Mouse (Mus musculus): ENCODE data around the gene Ccl5.

Ccl5 gene

DNA sequence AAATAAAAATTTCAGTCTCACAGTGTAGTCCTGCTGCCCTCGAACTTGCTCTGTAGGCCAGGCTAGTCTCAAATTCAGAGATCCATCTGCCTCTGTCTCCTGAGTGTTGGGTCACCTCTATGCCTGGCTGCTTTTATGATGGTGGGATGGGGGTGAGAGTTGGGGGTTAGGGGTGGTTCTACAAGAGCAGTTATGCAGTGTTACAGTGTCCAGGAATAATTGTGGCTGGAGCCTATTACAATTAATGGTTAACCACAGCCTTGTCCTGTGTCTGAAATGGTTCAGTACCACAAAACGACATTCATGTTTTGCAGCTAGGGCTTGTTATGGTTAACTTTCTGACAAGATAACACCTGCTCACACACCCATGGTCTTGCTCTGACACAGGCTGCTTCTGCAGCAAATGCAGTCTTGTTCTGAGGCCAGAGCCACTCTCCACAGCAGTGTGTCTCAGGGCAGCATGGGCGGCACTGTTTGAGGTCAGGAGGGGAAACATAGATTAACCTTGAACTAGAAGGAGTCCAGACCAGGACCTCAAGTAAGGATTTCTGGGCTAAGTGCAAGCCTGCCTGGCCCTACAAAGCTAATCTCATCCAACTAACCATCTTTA lies 8.5 kb upstream of the Ccl5 start:
- DNase-seq = no peak

DNA sequence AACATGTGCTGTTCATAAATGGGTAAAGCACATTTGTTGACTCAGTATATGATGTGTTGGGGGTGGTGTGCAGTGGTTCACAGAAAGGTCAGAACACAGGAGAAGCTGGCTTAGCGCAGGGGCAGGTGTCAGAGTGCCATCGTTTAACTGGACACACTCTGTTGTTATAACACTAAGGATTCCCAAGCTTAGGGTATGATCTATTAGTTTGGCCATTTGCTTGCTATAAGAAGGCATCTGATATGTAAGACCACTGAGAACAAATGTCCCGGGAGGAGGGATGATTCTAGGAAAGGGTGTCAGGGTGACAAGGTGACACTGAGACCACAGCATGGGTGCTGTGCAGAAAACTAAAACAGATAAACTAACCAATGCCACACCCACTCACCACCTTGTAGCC lies 6.5 kb upstream of the Ccl5 start:
- no peak for DNase-seq

DNA sequence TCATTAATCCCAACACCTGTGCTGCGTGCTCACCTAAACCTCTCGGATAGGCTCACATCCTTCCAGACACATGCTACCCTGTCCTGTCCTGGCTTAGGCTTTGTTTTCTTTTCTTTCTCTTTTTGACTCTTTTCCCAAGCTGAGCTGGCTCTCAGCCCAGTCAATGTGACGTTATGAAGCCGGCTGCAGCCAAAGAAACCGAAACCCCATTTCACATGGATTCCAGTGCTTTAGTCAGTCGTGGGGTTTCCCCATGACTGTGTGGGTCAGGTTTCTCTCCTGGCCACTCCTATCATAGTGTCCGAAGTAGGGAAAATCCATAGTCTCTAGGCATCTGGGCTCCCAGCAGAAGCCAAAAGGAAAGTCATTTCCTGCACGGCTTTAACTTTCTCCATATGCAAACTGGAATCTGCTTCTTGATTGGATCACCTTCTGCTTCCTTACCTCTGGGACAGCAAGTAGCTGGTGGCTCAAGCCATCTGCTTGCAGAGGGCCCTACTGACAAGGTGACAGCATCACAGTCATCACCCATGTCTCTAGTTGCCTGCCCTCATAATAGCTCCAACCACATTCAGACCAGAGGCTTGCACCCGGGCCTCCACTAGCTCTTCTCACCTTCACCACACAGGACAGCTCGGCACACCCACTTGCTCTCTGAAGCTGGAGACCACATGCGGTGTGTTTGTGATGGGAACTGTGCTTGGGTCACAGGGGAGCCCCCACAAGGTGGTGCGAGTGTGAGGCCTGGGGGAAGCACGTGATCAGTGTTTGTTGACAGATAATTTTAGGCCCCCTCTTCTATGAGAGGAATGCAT lies 4.5 kb upstream of the Ccl5 start:
- peak; percentile 35 to 40 for DNase-seq

DNA sequence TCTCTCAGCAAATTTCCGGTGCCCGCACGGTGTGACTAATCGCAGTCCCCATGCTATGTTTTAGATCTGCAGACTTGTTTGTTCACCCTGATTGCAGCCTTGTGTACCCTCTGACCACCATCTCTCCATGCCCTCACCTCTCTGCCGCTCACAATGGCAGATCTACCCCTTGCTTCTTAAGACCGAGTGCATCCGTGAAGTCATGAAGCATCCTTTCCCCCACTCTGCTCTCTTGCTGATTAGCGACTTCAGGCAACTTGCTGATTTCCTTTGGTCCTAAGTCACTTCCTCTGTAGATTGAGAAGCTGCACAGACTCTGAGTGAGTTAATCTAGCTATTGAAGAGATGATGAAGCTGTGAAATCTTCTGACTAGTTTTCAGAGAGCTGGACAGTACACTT lies 3.8 kb upstream of the Ccl5 start:
- DNase-seq = no peak

DNA sequence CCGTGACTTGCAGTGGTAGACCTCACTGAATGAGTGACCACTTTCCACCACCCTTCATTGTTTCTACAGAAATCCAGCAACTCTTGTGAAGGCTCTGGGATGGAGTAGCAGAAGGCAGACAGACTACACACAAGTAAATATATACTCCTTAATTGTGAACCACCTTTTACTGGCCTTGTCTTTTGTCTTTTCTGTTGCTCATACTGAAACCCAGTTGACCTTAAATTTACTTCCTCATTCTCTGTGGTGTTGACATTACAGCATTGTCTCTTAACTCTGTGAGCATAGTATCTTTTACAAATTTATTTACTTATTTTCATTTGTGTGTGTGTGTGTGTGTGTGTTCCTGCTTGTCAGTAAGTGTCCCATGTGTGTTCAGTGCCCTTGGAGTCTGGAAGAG lies 2.9 kb upstream of the Ccl5 start:
- DNase-seq = no peak

DNA sequence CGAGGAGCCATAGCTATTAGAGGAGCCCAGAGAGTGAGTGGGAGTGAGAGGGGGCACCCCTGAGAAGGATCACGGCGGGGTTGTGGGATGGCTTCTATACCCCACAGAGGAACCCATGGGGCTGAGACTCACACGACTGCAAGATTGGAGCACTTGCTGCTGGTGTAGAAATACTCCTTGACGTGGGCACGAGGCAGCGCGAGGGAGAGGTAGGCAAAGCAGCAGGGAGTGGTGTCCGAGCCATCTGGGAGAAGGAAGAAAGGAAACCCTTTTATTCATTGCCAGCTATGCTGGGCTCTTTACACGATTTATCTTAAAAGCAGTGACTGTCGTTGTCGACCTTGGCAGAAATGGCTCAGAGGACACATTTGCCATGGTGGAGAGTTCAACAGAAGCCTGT lies 1.3 kb downstream of the Ccl5 start:
- no peak for DNase-seq

DNA sequence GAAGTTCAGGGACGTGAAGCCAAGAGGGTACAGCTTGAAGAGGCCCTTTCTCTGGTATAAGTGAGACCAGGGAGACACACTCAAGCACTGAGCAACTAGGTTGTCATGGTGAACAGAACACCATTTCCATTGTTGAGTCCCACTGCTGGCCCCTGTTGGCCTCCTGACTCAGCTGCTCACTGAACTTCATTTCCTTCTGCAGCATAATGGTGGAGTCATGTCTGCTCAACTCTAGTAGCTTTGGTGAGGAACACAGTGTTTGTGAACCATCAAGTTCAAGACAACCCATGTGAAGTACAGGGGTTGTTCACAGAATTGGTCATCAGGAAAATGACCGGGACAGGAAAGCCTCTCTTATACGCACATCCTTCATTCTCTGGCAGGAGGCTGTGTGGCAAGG lies 8.2 kb downstream of the Ccl5 start, which contains the start of gene Heatr9:
TSS of gene Heatr9 (minus strand) at position 101 of the 400 bp plus-strand sequence.
- DNase-seq = no peak

DNA sequence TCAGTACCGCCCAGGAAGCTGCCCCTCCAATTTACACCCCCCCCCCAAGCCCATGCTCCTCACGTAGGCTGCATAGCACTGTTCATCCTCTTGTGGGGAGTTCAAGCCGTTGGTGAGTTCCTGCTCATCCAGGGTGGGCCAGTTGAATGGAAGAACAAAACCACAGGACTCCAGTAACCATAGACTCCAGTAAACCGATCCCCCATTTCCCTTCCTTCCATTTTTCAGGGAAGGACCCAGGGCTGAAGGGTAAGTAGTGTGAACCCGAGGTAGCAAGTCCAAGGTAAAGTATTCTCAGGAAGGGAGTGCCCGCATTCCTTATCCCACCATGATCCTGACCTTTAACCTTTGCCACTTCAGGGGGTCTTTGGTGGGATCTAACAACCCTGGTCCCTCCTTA lies 11.9 kb downstream of the Ccl5 start:
- no peak for DNase-seq

DNA sequence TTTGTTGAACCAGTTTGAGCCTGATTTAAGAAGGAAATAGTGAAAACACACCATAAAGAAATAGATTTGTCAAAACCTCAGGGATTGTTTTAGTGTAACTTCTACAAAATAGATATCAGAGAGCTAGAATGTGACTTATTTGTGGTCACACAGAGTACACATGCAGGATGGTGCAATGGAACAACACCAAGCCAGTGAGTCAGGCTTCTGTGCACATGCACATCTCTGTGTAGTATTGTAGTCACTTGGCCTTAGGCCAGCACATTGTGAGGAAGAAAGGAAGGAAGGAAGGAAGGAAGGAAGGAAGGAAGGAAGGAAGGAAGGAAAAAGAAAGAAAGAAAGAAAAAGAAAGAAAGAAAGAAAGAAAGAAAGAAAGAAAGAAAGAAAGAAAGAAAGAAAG lies 13.2 kb downstream of the Ccl5 start:
- DNase-seq = no peak

DNA sequence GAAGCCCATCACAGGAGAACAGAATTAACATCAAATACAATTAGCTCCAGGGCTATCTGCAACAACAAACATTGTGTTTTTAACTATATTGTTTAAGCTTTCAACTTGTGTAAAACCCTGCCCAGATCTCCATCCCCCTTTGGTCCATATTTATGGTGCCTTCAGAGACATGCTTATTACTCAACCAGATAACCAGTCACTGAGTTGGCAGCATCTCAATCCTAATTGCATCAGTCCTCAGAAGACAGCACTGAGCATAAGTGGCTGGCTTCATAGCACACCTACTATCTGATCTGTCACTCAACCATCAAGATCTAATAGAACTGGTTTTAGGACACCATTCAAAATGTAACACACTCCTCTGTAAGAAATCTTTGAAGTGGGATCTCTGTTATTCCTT lies 20.8 kb downstream of the Ccl5 start:
- DNase-seq = no peak

DNA sequence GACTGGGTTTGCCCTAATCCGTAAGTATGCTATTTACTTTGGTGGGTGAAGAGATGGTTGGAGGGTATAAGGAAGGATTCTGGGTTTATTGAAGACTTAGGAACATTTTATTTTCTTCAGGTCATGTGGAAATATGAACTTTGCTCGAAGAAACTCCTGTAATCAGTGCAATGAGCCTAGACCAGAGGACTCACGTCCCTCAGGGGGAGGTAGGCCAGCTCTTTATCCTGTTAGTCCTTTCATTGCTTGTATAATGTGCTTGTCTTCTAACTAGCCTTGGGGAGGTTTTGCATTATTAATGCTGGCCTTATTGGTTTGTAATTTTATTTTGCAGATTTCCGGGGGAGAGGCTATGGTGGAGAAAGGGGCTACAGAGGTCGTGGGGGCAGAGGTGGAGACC lies 26.0 kb downstream of the Ccl5 start:
- DNase-seq = no peak

DNA sequence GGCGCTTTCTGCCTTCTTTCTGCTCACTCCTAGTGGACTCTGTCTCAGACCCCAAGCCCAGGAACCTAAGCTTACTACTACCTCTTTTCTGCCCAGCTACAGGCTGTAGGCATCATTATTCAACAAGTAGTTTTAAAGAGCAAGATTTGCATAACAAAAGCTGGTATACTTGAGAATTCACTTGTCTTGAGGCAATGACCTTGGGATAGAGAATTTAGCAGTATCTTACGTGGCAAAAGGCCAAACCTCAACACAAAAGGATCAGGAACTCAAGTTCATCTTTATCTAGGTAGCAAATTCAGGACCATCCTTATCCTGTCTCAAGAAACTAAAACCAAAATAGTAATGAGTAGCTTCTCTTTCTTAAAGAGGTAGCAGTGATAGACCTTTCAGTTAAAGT lies 34.7 kb downstream of the Ccl5 start:
- DNase-seq = no peak

DNA sequence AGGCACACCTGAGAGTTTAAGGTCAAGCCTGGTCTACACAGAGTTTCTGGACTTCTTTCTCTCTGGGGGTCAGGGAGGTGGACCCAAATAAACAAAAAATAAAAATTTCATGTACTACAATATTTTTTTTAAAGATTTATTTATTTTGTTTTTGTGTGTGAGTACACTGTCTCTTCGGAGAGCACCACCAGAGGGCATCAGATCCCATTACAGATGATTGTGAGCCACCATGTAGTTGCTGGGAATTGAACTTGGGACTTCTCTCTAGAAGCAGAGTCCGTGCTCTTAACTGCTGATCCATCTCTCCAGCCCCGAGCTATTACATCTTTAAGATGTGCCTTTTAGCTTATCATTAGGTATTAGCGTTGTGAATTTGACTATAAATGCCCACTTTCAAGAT lies 38.8 kb downstream of the Ccl5 start:
- no peak for DNase-seq
